Mouse (Mus musculus): Measurements from ENCODE around the gene Ntm. TPM values are rescaled to one million over a fixed set of nuclear protein-coding genes. Genes with fewer than 3 reads are reported as not detected.

Gene Ntm
- total and polyA plus RNA-seq, 3 experiments, result not detected

DNA sequence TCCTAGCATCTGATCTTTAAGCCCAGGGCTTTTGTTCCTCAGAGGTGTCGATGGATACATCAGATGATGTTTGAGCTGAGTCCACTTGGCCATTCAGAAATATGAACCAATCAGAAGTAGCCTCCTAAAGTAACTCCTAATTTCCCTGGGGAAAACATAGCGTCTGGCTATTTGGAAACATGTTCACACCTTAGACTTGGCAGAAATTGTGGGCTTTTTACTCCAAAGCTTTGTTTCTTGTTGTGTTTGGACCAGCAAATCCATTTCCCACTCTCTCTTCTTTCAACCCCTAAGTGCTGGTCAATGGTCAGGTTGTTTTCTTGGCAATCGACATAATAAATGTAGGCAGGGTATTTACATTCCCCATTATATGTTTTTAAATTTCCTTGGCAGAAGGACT is 230.0 kb downstream of the Ntm start:
- Histone ChIP-seq H3K9me3 (replicated peaks; ENCODE audit: insufficient read depth, low read length) (no peaks in the 10 kb centered on the region), H3K9ac (ENCODE audit: control insufficient read depth, low read depth, low read length, poor library complexity, severe bottlenecking) (no peak overlapping the region), H3K79me2 (ENCODE audit: control insufficient read depth, insufficient read depth, low read length, poor library complexity) (no peaks in the 10 kb centered on the region), H3K27me3 (ENCODE audit: control insufficient read depth in 1 of 2, insufficient read depth in 2 of 2, low read length in 2 of 2) (no peaks in the 10 kb centered on the region), H3K27ac (ENCODE audit: control insufficient read depth, low read depth, low read length) (no peak overlapping the region), H3K4me3 (ENCODE audit: control insufficient read depth in 1 of 2, insufficient read depth in 1 of 2, low read depth in 2 of 2, low read length in 2 of 2) (no peak overlapping the region), H3K36me3 (ENCODE audit: control insufficient read depth in 1 of 2, insufficient read depth in 2 of 2, low read length in 2 of 2) (no peaks in the 10 kb centered on the region), H3K4me1 (ENCODE audit: control insufficient read depth in 1 of 2, insufficient read depth in 2 of 2, low read length in 2 of 2) (no peaks in the 10 kb centered on the region)
- TF ChIP-seq GATA1 (IDR thresholded peaks at IDR 0.05; ENCODE audit: low read depth, low read length), result no peak
- no peak for TF ChIP-seq KAT2A (conservative IDR thresholded peaks at IDR 0.05; ENCODE audit: low read depth, low read length)
- TF ChIP-seq EP300 (IDR thresholded peaks at IDR 0.05; ENCODE audit: low read depth in 1 of 2, low read length in 2 of 2), result no peak
- TF ChIP-seq CHD1 (IDR thresholded peaks at IDR 0.05; ENCODE audit: low read depth, low read length), result no peak
- TF ChIP-seq POLR2AphosphoS5 (IDR thresholded peaks at IDR 0.05; ENCODE audit: borderline replicate concordance, low read depth, low read length), result no peak
- TF ChIP-seq TCF12 (IDR thresholded peaks at IDR 0.05; ENCODE audit: low read depth, low read length), result no peak
- no peak for TF ChIP-seq E2F4 (IDR thresholded peaks at IDR 0.05; ENCODE audit: borderline replicate concordance, low read depth, low read length)
- no peak for TF ChIP-seq TBP (IDR thresholded peaks at IDR 0.05; ENCODE audit: low read depth, low read length)
- no peak for TF ChIP-seq POLR2A (IDR thresholded peaks at IDR 0.05; ENCODE audit: control insufficient read depth in 1 of 2, insufficient read depth in 1 of 2, low read depth in 1 of 2, low read length in 2 of 2, poor library complexity in 1 of 2)
- no peak for TF ChIP-seq ELF1 (IDR thresholded peaks at IDR 0.05; ENCODE audit: low read depth, low read length)
- no peak for TF ChIP-seq BHLHE40 (IDR thresholded peaks at IDR 0.05; ENCODE audit: borderline replicate concordance, low read depth, low read length)
- TF ChIP-seq SMC3 (IDR thresholded peaks at IDR 0.05; ENCODE audit: low read depth, low read length), result no peak
- no peak for TF ChIP-seq USF2 (IDR thresholded peaks at IDR 0.05; ENCODE audit: borderline replicate concordance in 1 of 2, insufficient read depth in 1 of 2, low read depth in 1 of 2, low read length in 2 of 2)
- TF ChIP-seq ZNF384 (IDR thresholded peaks at IDR 0.05; ENCODE audit: low read depth, low read length), result no peak
- DNase-seq (ENCODE audit: low read depth, low spot score), result no peak

DNA sequence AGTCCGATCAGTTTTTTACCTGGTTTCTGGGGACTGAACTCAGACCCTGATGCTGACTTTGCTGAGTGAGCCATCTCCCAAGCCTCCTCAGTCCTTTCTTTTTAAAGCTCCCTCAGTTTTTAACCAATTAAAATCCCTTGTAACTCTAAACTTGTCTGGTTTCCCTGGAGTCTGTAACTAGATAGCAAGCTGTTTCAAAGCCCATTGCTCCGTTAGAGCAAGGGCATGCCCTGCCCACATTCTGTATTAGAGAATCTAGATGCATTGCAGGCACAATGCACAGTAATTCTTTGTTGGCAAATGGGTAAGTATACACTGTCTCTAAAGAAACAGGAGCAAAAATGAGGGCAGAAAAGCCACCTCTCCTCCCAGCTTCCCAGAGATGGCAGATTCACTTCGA is 231.3 kb downstream of the Ntm start:
- H3K4me1 ChIP-seq (ENCODE audit: control insufficient read depth in 1 of 2, insufficient read depth in 2 of 2, low read length in 2 of 2), result no peaks in the 10 kb centered on the region
- no peaks in the 10 kb centered on the region for H3K36me3 ChIP-seq (ENCODE audit: control insufficient read depth in 1 of 2, insufficient read depth in 2 of 2, low read length in 2 of 2)
- no peak overlapping the region for H3K9ac ChIP-seq (ENCODE audit: control insufficient read depth, low read depth, low read length, poor library complexity, severe bottlenecking)
- TF ChIP-seq KAT2A (conservative IDR thresholded peaks at IDR 0.05; ENCODE audit: low read depth, low read length) (no peak), CTCF (IDR thresholded peaks at IDR 0.05 in 2 of 3, conservative IDR thresholded peaks at IDR 0.05 in 1 of 3; ENCODE audit: control insufficient read depth in 1 of 3, insufficient read depth in 1 of 3, low read depth in 2 of 3, low read length in 3 of 3, poor library complexity in 1 of 3, severe bottlenecking in 1 of 3) (no peak), ETS1 (IDR thresholded peaks at IDR 0.05; ENCODE audit: low read depth, low read length) (no peak), USF1 (IDR thresholded peaks at IDR 0.05; ENCODE audit: low read depth, low read length) (no peak), MYB (IDR thresholded peaks at IDR 0.05; ENCODE audit: low read depth, low read length) (no peak), ZMIZ1 (IDR thresholded peaks at IDR 0.05; ENCODE audit: low read depth, low read length) (no peak), HCFC1 (IDR thresholded peaks at IDR 0.05; ENCODE audit: low read depth, low read length) (no peak), GATA1 (IDR thresholded peaks at IDR 0.05; ENCODE audit: low read depth, low read length) (no peak), RAD21 (IDR thresholded peaks at IDR 0.05; ENCODE audit: low read depth, low read length) (no peak), POLR2AphosphoS2 (IDR thresholded peaks at IDR 0.05; ENCODE audit: low read length) (no peak), UBTF (IDR thresholded peaks at IDR 0.05; ENCODE audit: borderline replicate concordance, insufficient read depth, low read depth, low read length) (no peak), SIN3A (IDR thresholded peaks at IDR 0.05; ENCODE audit: low read length) (no peak), E2F4 (IDR thresholded peaks at IDR 0.05; ENCODE audit: borderline replicate concordance, low read depth, low read length) (no peak), NRF1 (IDR thresholded peaks at IDR 0.05; ENCODE audit: insufficient read depth, low read depth, low read length, poor library complexity, severe bottlenecking) (no peak)
- H3K27me3 ChIP-seq (ENCODE audit: control insufficient read depth in 1 of 2, insufficient read depth in 2 of 2, low read length in 2 of 2), result no peaks in the 10 kb centered on the region
- H3K79me2 ChIP-seq (ENCODE audit: control insufficient read depth, insufficient read depth, low read length, poor library complexity), result no peaks in the 10 kb centered on the region
- H3K4me3 ChIP-seq (ENCODE audit: control insufficient read depth in 1 of 2, insufficient read depth in 1 of 2, low read depth in 2 of 2, low read length in 2 of 2), result no peak overlapping the region
- no peak overlapping the region for H3K27ac ChIP-seq (ENCODE audit: control insufficient read depth, low read depth, low read length)
- no peak for DNase-seq (ENCODE audit: low read depth, low spot score)
- H3K9me3 ChIP-seq (replicated peaks; ENCODE audit: insufficient read depth, low read length), result no peaks in the 10 kb centered on the region

Data from MEL (cell line).